Comparison of ENCODE assay signal across 47 mouse cellular contexts in genomic region chr8:72002942-72003341, GRCm38 (mm10). TPM values are rescaled to one million over a fixed set of nuclear protein-coding genes. Genes with fewer than 3 reads are reported as not detected.
"Had no signal": no experiment of that assay in that cellular context is flagged by ENCODE, and none has a peak within 500 bp of the region (broad histone marks: within the 10 kb centered on the region; RNA-seq: fewer than 3 reads in every experiment).

No protein-coding gene starts in this region.

- H3K4me3 ChIP-seq: left cerebral cortex, adult 2 months; limb, embryonic 10.5 days; limb, embryonic 12.5 days; limb, embryonic 13.5 days; limb, embryonic 15.5 days; liver, embryonic 12.5 days; liver, embryonic 13.5 days; liver, embryonic 15.5 days; lung, embryonic 15.5 days; megakaryocyte, embryonic 14.5 days; midbrain, embryonic 10.5 days; midbrain, embryonic 12.5 days; midbrain, embryonic 13.5 days; midbrain, embryonic 15.5 days; myocyte had no signal

- H3K4me1 ChIP-seq: limb, embryonic 10.5 days; limb, embryonic 12.5 days; limb, embryonic 13.5 days; limb, embryonic 15.5 days; liver, embryonic 12.5 days; liver, embryonic 13.5 days; liver, embryonic 15.5 days; lung, embryonic 15.5 days; midbrain, embryonic 10.5 days; midbrain, embryonic 12.5 days; midbrain, embryonic 13.5 days; midbrain, embryonic 15.5 days had no signal

- H3K4me2 ChIP-seq: limb, embryonic 12.5 days; limb, embryonic 13.5 days; limb, embryonic 15.5 days; liver, embryonic 11.5 days; liver, embryonic 12.5 days; liver, embryonic 13.5 days; liver, embryonic 15.5 days; lung, embryonic 14.5 days; lung, embryonic 15.5 days; midbrain, embryonic 11.5 days; midbrain, embryonic 12.5 days; midbrain, embryonic 13.5 days; midbrain, embryonic 15.5 days had no signal

- H3K9ac ChIP-seq: limb, embryonic 12.5 days; limb, embryonic 13.5 days; limb, embryonic 15.5 days; liver, embryonic 12.5 days; liver, embryonic 13.5 days; liver, embryonic 14.5 days; liver, embryonic 15.5 days; liver, postnatal 0 days; lung, embryonic 14.5 days; lung, embryonic 15.5 days; midbrain, embryonic 12.5 days; midbrain, embryonic 13.5 days; midbrain, embryonic 15.5 days had no signal

- DNase-seq: left cerebral cortex, postnatal 4 days; liver; liver, embryonic 13.5 days; liver, postnatal 0 days; lung, adult 18-20 months; lung, adult 2 months; lung, embryonic 14.5 days; lung, postnatal 10 days; lung, postnatal 14 days; lung, postnatal 36 days; lung, postnatal 4 days; midbrain, embryonic 14.5 days had no signal

- H3K27ac ChIP-seq: left cerebral cortex, adult 2 months; limb, embryonic 10.5 days; limb, embryonic 12.5 days; limb, embryonic 13.5 days; limb, embryonic 15.5 days; liver, embryonic 12.5 days; liver, embryonic 13.5 days; liver, embryonic 14.5 days; liver, embryonic 15.5 days; lung, embryonic 15.5 days; macrophage; midbrain, embryonic 10.5 days; midbrain, embryonic 12.5 days; midbrain, embryonic 13.5 days; midbrain, embryonic 15.5 days had no signal

- H3K36me3 ChIP-seq: limb, embryonic 10.5 days; limb, embryonic 12.5 days; limb, embryonic 13.5 days; limb, embryonic 15.5 days; liver, embryonic 12.5 days; liver, embryonic 13.5 days; liver, embryonic 15.5 days; lung, embryonic 15.5 days; midbrain, embryonic 10.5 days; midbrain, embryonic 12.5 days; midbrain, embryonic 13.5 days; midbrain, embryonic 15.5 days had no signal

- H3K27me3 ChIP-seq: limb, embryonic 12.5 days; limb, embryonic 13.5 days; limb, embryonic 15.5 days; liver, embryonic 12.5 days; liver, embryonic 13.5 days; liver, embryonic 15.5 days; lung, embryonic 15.5 days; midbrain, embryonic 12.5 days; midbrain, embryonic 13.5 days; midbrain, embryonic 15.5 days had no signal

- ATAC-seq: liver, embryonic 12.5 days; liver, postnatal 0 days; lung, postnatal 0 days; midbrain, embryonic 13.5 days; midbrain, embryonic 15.5 days; midbrain, embryonic 16.5 days had no signal

- H3K9me3 ChIP-seq: limb, embryonic 10.5 days; limb, embryonic 12.5 days; limb, embryonic 13.5 days; limb, embryonic 15.5 days; liver, embryonic 12.5 days; liver, embryonic 13.5 days; liver, embryonic 15.5 days; lung, embryonic 15.5 days; midbrain, embryonic 10.5 days; midbrain, embryonic 12.5 days; midbrain, embryonic 13.5 days; midbrain, embryonic 15.5 days had no signal

RNA-seq across cellular contexts. Expression of gene Cyp4f18, which starts 6.5 kb away (rescaled TPM):
- total RNA-seq: left cerebral cortex, adult 18-20 months; left cerebral cortex, adult 2 months; left cerebral cortex, adult 8-10 months; left cerebral cortex, postnatal 10 days; left cerebral cortex, postnatal 14 days; left cerebral cortex, postnatal 25 days; left cerebral cortex, postnatal 36 days; midbrain, postnatal 0 days had no signal

RNA-seq across cellular contexts. Expression of gene Olfr372, which starts 38.1 kb away (rescaled TPM):
- total RNA-seq: left cerebral cortex, adult 18-20 months; left cerebral cortex, adult 2 months; left cerebral cortex, adult 8-10 months; left cerebral cortex, postnatal 10 days; left cerebral cortex, postnatal 14 days; left cerebral cortex, postnatal 25 days; left cerebral cortex, postnatal 36 days; left cerebral cortex, postnatal 4 days; liver, adult 2 months; megakaryocyte progenitor cell, adult 5-6 weeks; megakaryocyte-erythroid progenitor cell, adult 5-6 weeks; midbrain, postnatal 0 days; monocyte, adult 5-6 weeks had no signal
- polyA plus RNA-seq: limb, embryonic 10.5 days; limb, embryonic 11.5 days; limb, embryonic 12.5 days; limb, embryonic 13.5 days; limb, embryonic 14.5 days; limb, embryonic 15.5 days; liver, adult 2 months; liver, embryonic 11.5 days; liver, embryonic 12.5 days; liver, embryonic 13.5 days; liver, embryonic 14.5 days; liver, embryonic 15.5 days; liver, embryonic 16.5 days; liver, postnatal 0 days; lung, adult 2 months; lung, embryonic 14.5 days; lung, embryonic 15.5 days; lung, embryonic 16.5 days; lung, postnatal 0 days; macrophage; midbrain, embryonic 10.5 days; midbrain, embryonic 11.5 days; midbrain, embryonic 12.5 days; midbrain, embryonic 13.5 days; midbrain, embryonic 14.5 days; midbrain, embryonic 15.5 days; midbrain, embryonic 16.5 days; midbrain, postnatal 0 days; myocyte had no signal
